Mouse (Mus musculus) CH12.LX (cell line): ENCODE measurements around the gene Klk9.

ENCODE experiments used
- CHD2 ChIP-seq: IDR thresholded peaks from 2 replicates; pipeline ENCODE4 v1.6.1; 2011; ENCODE audit warnings: low read length, improper control_type of control experiment
- CTCF ChIP-seq, 2 experiments: IDR thresholded peaks in 1 of 2; conservative IDR thresholded peaks in 1 of 2; 2 replicates each; pipeline ENCODE4 v1.5.1; 2011 to 2012; ENCODE audit warnings: low read depth in 2 of 2, low read length in 2 of 2, improper control_type of control experiment in 1 of 2, inconsistent platforms in 1 of 2, mild to moderate bottlenecking in 1 of 2, moderate library complexity in 1 of 2
- POLR2A ChIP-seq: IDR thresholded peaks from 2 replicates; pipeline ENCODE4 v1.6.1; 2011; ENCODE audit warnings: low read depth, mild to moderate bottlenecking, improper control_type of control experiment, low read length
- RCOR1 ChIP-seq: conservative IDR thresholded peaks from 2 replicates; pipeline ENCODE4 v1.6.1; 2012; ENCODE audit warnings: low read depth, mild to moderate bottlenecking, inconsistent platforms, low read length, improper control_type of control experiment
- SIN3A ChIP-seq: IDR thresholded peaks from 2 replicates; pipeline ENCODE4 v1.6.1; 2012; ENCODE audit warnings: low read length, improper control_type of control experiment, inconsistent platforms
- UBTF ChIP-seq: IDR thresholded peaks from 2 replicates; pipeline ENCODE4 v1.6.1; 2012; ENCODE audit warnings: low read depth, mild to moderate bottlenecking, inconsistent platforms, low read length, improper control_type of control experiment, moderate library complexity
- ZNF384 ChIP-seq: IDR thresholded peaks from 2 replicates; pipeline ENCODE4 v1.6.1; 2012; ENCODE audit warnings: low read depth, low read length, improper control_type of control experiment, inconsistent platforms

GRCm38 (mm10) chr7:43797844-43798462 lies 6.3 kb downstream of the Klk9 start:
- no peak for TF ChIP-seq CTCF (conservative IDR thresholded peaks at IDR 0.05 in 1 of 2, IDR thresholded peaks at IDR 0.05 in 1 of 2; ENCODE audit: low read depth in 2 of 2, low read length in 2 of 2)
- TF ChIP-seq RCOR1: no peak
- no peak for TF ChIP-seq ZNF384
- TF ChIP-seq POLR2A: peak; percentile 20; the same call in 1 of the 2 replicates
- no peak for TF ChIP-seq CHD2
- no peak for TF ChIP-seq SIN3A
- TF ChIP-seq UBTF: no peak
